Mouse (Mus musculus): ENCODE results near the gene Fam24b. TPM values are rescaled to one million over a fixed set of nuclear protein-coding genes. Genes with fewer than 3 reads are reported as not detected.

Gene Fam24b
- polyA plus RNA-seq, 1 experiment from 2014 or later = not detected

GRCm38 (mm10) chr7:131331688-131332087, 2.4 kb upstream of the Fam24b start:
- ATAC-seq (replicated peaks) = no peak
- H3K4me2 ChIP-seq = no peak overlapping the region
- H3K27me3 ChIP-seq (replicated peaks) = no peaks in the 10 kb centered on the region
- no peaks in the 10 kb centered on the region for H3K4me1 ChIP-seq
- WGBS = 82% methylated on average over 2 of the region's 2 CpGs
- no peak overlapping the region for H3K27ac ChIP-seq
- no peaks in the 10 kb centered on the region for H3K9me3 ChIP-seq
- no peak overlapping the region for H3K4me3 ChIP-seq
- no peaks in the 10 kb centered on the region for H3K36me3 ChIP-seq (replicated peaks)
- H3K9ac ChIP-seq = no peak overlapping the region

DNA sequence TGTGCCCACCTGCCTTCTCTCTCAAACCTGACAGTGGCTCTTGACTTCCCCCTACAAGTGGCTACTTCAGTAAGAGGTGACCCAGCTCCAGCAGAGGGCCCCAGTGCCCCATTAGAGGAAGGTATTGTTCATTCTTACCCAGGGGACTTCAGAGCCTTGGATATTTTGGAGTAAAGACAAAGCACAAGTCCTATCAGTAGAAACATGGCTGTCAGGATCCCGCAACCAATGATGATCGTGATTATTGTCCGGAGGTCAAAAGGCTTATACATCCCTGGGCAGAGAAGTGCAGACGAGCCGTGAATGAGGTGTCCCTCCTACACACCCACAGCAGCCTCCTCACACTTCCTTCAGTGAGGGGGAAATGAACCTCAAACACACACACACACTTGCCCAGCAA, 2.3 kb downstream of the Fam24b start:
- H3K27me3 ChIP-seq (replicated peaks) = no peaks in the 10 kb centered on the region
- H3K36me3 ChIP-seq (replicated peaks) = no peaks in the 10 kb centered on the region
- H3K4me1 ChIP-seq = no peaks in the 10 kb centered on the region
- H3K9me3 ChIP-seq = no peaks in the 10 kb centered on the region
- WGBS = 89% methylated on average over 5 of the region's 5 CpGs
- no peak overlapping the region for H3K4me2 ChIP-seq
- H3K4me3 ChIP-seq = no peak overlapping the region
- no peak overlapping the region for H3K9ac ChIP-seq
- no peak overlapping the region for H3K27ac ChIP-seq
- no peak for ATAC-seq (replicated peaks)

DNA sequence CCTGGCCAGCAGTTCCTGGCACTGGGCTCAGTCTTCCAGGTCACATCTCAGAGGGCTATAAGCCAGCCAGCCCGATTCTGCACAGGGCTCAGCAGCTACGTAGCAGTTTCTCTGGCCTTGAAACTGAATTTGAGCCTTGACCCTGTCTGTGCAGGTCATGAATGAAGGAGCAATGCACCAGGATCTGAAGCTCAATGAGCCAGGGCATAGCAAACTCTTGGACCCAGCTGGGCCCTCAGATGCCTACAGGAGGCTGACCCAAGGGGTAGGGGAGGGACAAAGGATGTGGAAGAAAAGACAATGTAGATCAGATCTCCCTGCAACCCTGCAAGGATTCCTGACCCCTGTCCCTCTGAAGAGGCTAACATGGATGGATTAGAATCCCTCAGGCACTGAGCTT, 7.1 kb downstream of the Fam24b start, which contains the start of gene Cuzd1:
Gene Cuzd1, minus strand, starts transcription at position 101 of the 400 bp plus-strand sequence.
- H3K9ac ChIP-seq = no peak within 1 kb of the TSS
- no peaks in the 10 kb centered on the region for H3K36me3 ChIP-seq (replicated peaks)
- H3K4me2 ChIP-seq = no peak within 1 kb of the TSS
- 91% methylated on average over 2 of the region's 2 CpGs for WGBS
- no peak for ATAC-seq (replicated peaks)
- H3K4me1 ChIP-seq = no peaks in the 10 kb centered on the region
- no peak within 1 kb of the TSS for H3K4me3 ChIP-seq
- no peaks in the 10 kb centered on the region for H3K27me3 ChIP-seq (replicated peaks)
- H3K27ac ChIP-seq = no peak within 1 kb of the TSS
- no peaks in the 10 kb centered on the region for H3K9me3 ChIP-seq

GRCm38 (mm10) chr7:131318340-131318739, 11.0 kb downstream of the Fam24b start:
- 87% methylated on average over 5 of the region's 7 CpGs for WGBS
- no peak overlapping the region for H3K27ac ChIP-seq
- no peak for ATAC-seq (replicated peaks)

DNA sequence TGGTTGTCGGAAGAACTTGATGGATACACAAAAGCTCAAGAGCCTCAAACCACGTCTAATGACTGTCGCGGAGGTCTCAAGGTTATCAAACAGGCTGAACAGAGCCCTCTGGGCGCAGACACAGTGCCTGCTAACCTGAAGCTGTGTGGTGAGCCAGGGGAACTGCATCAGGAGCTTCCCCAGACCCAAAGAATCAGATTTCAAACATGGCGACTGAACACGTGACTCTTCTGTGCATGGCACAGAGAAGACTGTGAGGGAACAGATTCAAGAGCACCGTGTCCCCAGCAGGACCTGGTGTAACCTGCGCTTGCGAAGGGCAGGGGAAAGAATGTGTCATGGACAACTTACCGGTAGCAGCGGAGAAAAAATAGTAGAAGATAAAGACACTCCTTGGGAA, 11.7 kb downstream of the Fam24b start:
- no peak for ATAC-seq (replicated peaks)
- WGBS = 78% methylated on average over 12 of the region's 12 CpGs
- H3K9ac ChIP-seq = no peak overlapping the region

More at GRCm38 (mm10) chr7:131318340-131318739, 11.0 kb downstream of the Fam24b start:
- Histone ChIP-seq H3K4me3 (no peak overlapping the region), H3K36me3 (replicated peaks) (no peaks in the 10 kb centered on the region), H3K9ac (no peak overlapping the region), H3K27me3 (replicated peaks) (no peaks in the 10 kb centered on the region), H3K9me3 (no peaks in the 10 kb centered on the region), H3K4me1 (no peaks in the 10 kb centered on the region), H3K4me2 (no peak overlapping the region)

GRCm38 (mm10) chr7:131314493-131314892, 14.8 kb downstream of the Fam24b start:
- H3K4me2 ChIP-seq = no peak overlapping the region
- ATAC-seq (replicated peaks) = no peak
- no peaks in the 10 kb centered on the region for H3K36me3 ChIP-seq (replicated peaks)
- H3K27me3 ChIP-seq (replicated peaks) = no peaks in the 10 kb centered on the region
- no peak overlapping the region for H3K4me3 ChIP-seq
- no peak overlapping the region for H3K9ac ChIP-seq
- no peak overlapping the region for H3K27ac ChIP-seq
- H3K4me1 ChIP-seq = no peaks in the 10 kb centered on the region
- no peaks in the 10 kb centered on the region for H3K9me3 ChIP-seq
- 85% methylated on average over 7 of the region's 7 CpGs for WGBS

More for the DNA sequence above, 11.7 kb downstream of the Fam24b start:
- Histone ChIP-seq H3K9me3 (no peaks in the 10 kb centered on the region), H3K4me2 (no peak overlapping the region), H3K27ac (no peak overlapping the region), H3K4me1 (no peaks in the 10 kb centered on the region), H3K4me3 (no peak overlapping the region), H3K27me3 (replicated peaks) (no peaks in the 10 kb centered on the region), H3K36me3 (replicated peaks) (no peaks in the 10 kb centered on the region)

GRCm38 (mm10) chr7:131306733-131307132, 22.6 kb downstream of the Fam24b start:
- 79% methylated on average over 5 of the region's 5 CpGs for WGBS
- no peak overlapping the region for H3K9ac ChIP-seq
- H3K4me3 ChIP-seq = no peak overlapping the region
- H3K27me3 ChIP-seq (replicated peaks) = no peaks in the 10 kb centered on the region
- no peak for ATAC-seq (replicated peaks)
- H3K9me3 ChIP-seq = no peaks in the 10 kb centered on the region
- no peaks in the 10 kb centered on the region for H3K36me3 ChIP-seq (replicated peaks)
- no peaks in the 10 kb centered on the region for H3K4me1 ChIP-seq
- H3K4me2 ChIP-seq = no peak overlapping the region
- no peak overlapping the region for H3K27ac ChIP-seq

DNA sequence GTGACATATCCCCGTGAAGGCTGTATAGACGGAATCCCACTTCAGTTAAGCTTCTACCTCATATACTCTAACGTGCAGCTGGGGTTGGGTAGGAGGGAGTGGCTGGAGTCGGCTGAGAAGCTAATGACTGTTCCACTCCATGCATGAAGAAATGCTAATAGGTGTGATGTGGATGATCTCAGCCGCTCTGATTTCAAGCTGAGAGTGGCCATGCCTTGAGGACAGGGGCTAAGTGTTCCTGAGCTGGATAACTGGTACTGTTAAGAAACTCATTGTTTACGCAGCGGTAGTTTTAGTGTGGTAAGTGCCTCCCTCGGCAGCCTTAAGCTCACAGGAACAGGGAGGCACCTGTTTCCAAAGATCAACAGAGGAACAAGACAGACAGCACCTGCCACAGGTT, 26.0 kb downstream of the Fam24b start:
- ATAC-seq (replicated peaks) = no peak

GRCm38 (mm10) chr7:131297151-131297550, 32.2 kb downstream of the Fam24b start:
- 79% methylated on average over 8 of the region's 8 CpGs for WGBS
- H3K27ac ChIP-seq = no peak overlapping the region

More for the DNA sequence above, 26.0 kb downstream of the Fam24b start:
- WGBS = 85% methylated on average over 8 of the region's 8 CpGs
- Histone ChIP-seq H3K9me3 (no peaks in the 10 kb centered on the region), H3K9ac (no peak overlapping the region), H3K4me3 (no peak overlapping the region), H3K27me3 (replicated peaks) (no peaks in the 10 kb centered on the region), H3K27ac (no peak overlapping the region), H3K4me2 (no peak overlapping the region), H3K4me1 (no peaks in the 10 kb centered on the region), H3K36me3 (replicated peaks) (no peaks in the 10 kb centered on the region)

More at GRCm38 (mm10) chr7:131297151-131297550, 32.2 kb downstream of the Fam24b start:
- H3K4me1 ChIP-seq = no peaks in the 10 kb centered on the region
- H3K27me3 ChIP-seq (replicated peaks) = no peaks in the 10 kb centered on the region
- no peak overlapping the region for H3K4me3 ChIP-seq
- no peak overlapping the region for H3K4me2 ChIP-seq
- H3K36me3 ChIP-seq (replicated peaks) = no peaks in the 10 kb centered on the region
- no peak for ATAC-seq (replicated peaks)
- H3K9me3 ChIP-seq = no peaks in the 10 kb centered on the region
- no peak overlapping the region for H3K9ac ChIP-seq

Other genes starting within 250 kb of the Fam24b start
- gene 4933402N03Rik, start 183.2 kb downstream of the Fam24b start, polyA plus RNA-seq (2015; fragmentation: Nextera tagmentation; extraction: Ambion mirVana) = not detected in 2 replicates
- gene 5430419D17Rik, start 155.1 kb downstream of the Fam24b start, polyA plus RNA-seq (2015; fragmentation: Nextera tagmentation; extraction: Ambion mirVana) = not detected in 2 replicates
- not detected in 2 replicates for gene Cuzd1, start 7.2 kb downstream of the Fam24b start, polyA plus RNA-seq (2015; fragmentation: Nextera tagmentation; extraction: Ambion mirVana)
- gene Fam24a, start 4.3 kb upstream of the Fam24b start, polyA plus RNA-seq (2015; fragmentation: Nextera tagmentation; extraction: Ambion mirVana) = not detected in 2 replicates
- gene 2310057M21Rik, start 33.2 kb upstream of the Fam24b start, polyA plus RNA-seq (2015; fragmentation: Nextera tagmentation; extraction: Ambion mirVana) = 29.1 and 32.0 TPM in 2 replicates
- 50.5 and 50.7 TPM in 2 replicates for gene Pstk, start 41.6 kb upstream of the Fam24b start, polyA plus RNA-seq (2015; fragmentation: Nextera tagmentation; extraction: Ambion mirVana)
- gene Ikzf5, start 81.0 kb upstream of the Fam24b start, polyA plus RNA-seq (2015; fragmentation: Nextera tagmentation; extraction: Ambion mirVana) = 10.1 and 12.5 TPM in 2 replicates
- gene Acadsb, start 81.1 kb upstream of the Fam24b start, polyA plus RNA-seq (2015; fragmentation: Nextera tagmentation; extraction: Ambion mirVana) = 107 and 110 TPM in 2 replicates
- 0.49 and 0.73 TPM in 2 replicates for gene Hmx3, start 213.4 kb upstream of the Fam24b start, polyA plus RNA-seq (2015; fragmentation: Nextera tagmentation; extraction: Ambion mirVana)
- gene Hmx2, start 219.3 kb upstream of the Fam24b start, polyA plus RNA-seq (2015; fragmentation: Nextera tagmentation; extraction: Ambion mirVana) = 0.34 and 1.1 TPM in 2 replicates
- gene Bub3, start 230.7 kb upstream of the Fam24b start, polyA plus RNA-seq (2015; fragmentation: Nextera tagmentation; extraction: Ambion mirVana) = 165 and 166 TPM in 2 replicates

All from midbrain, embryonic 15.5 days (tissue).